Mouse (Mus musculus) heart, postnatal 0 days (tissue): ENCODE results near the gene Adam22. TPM values are rescaled to one million over a fixed set of nuclear protein-coding genes. Genes with fewer than 3 reads are reported as not detected.

Experiments
- ATAC-seq: fragments of 200-750 bp; cut with Nextera tagmentation; 2 replicates; pipeline ENCODE4 v1.8.0; 2017; ENCODE audit warnings: low read depth, moderate number of reproducible peaks, moderate library complexity; ENCODE audit not compliant: insufficient read depth
- DNase-seq: peaks from one replicate; pipeline ENCODE4 v3.0.0-alpha.2; 2016; ENCODE audit warnings: low spot score
- H3K27ac ChIP-seq: fragments of 300-500 bp; sonication (generic); 2 replicates; pipeline ENCODE4 v1.5.1; 2014; ENCODE audit warnings: low read depth, mild to moderate bottlenecking
- H3K27me3 ChIP-seq: fragments of 300-500 bp; sonication (generic); 2 replicates; pipeline ENCODE4 v1.6.1; 2014; ENCODE audit warnings: low read length, mixed read lengths; ENCODE audit not compliant: control insufficient read depth, insufficient read depth
- H3K36me3 ChIP-seq: fragments of 300-500 bp; sonication (generic); replicated peaks from 2 replicates; pipeline ENCODE4 v1.6.1; 2014; ENCODE audit warnings: low read length, mixed read lengths; ENCODE audit not compliant: control insufficient read depth, insufficient read depth
- H3K4me1 ChIP-seq: fragments of 300-500 bp; sonication (generic); 2 replicates; pipeline ENCODE4 v1.6.1; 2014; ENCODE audit warnings: antibody characterized with exemption; ENCODE audit not compliant: control insufficient read depth, insufficient read depth
- H3K4me2 ChIP-seq: fragments of 300-500 bp; sonication (generic); 2 replicates; pipeline ENCODE4 v1.6.1; 2014; ENCODE audit warnings: low read depth, mild to moderate bottlenecking, low read length, moderate library complexity
- H3K4me3 ChIP-seq: fragments of 300-500 bp; sonication (generic); 2 replicates; pipeline ENCODE4 v1.5.1; 2014; ENCODE audit warnings: low read depth, low read length
- H3K9ac ChIP-seq: fragments of 300-500 bp; sonication (generic); replicated peaks from 2 replicates; pipeline ENCODE4 v1.6.1; 2014; ENCODE audit warnings: low read depth, low read length, mixed read lengths
- H3K9me3 ChIP-seq: fragments of 300-500 bp; sonication (generic); replicated peaks from 2 replicates; pipeline ENCODE4 v1.6.1; 2016; ENCODE audit warnings: low read length; ENCODE audit not compliant: control insufficient read depth
- CTCF ChIP-seq: IDR thresholded peaks from 2 replicates; pipeline ENCODE4 v1.5.1; 2016; ENCODE audit warnings: antibody characterized with exemption, control low read depth, low read depth
- EP300 ChIP-seq: IDR thresholded peaks from 2 replicates; pipeline ENCODE4 v1.6.1; 2016; ENCODE audit warnings: antibody characterized with exemption, low read depth
- WGBS: fragments of 180-500 bp; shearing (Covaris S2); extraction: QIAGEN DNeasy Blood & Tissue Kit; methylation state at CpG from one replicate; pipeline ENCODE4 v1.1.7; 2014; 5-methylcytosine and 5-hydroxymethylcytosine counted together
- polyA plus RNA-seq: library from polyadenylated mRNA; unstranded; fragments of >200 nt; fragmentation: Nextera tagmentation; extraction: Ambion mirVana; gene quantifications from 2 replicates; pipeline ENCODE4 v1.2.1, GENCODE M21; 2015
- total RNA-seq: library from RNA; depleted of rRNA; stranded (reverse); fragments of >200 nt; gene quantifications from 2 replicates; pipeline ENCODE4 v1.2.3, GENCODE M21; 2014; ENCODE audit warnings: low replicate concordance; rRNA removed

The Adam22 gene
- total RNA-seq, result 8.5 and 13.8 TPM in 2 replicates
- 8.0 and 8.6 TPM in 2 replicates for polyA plus RNA-seq

GRCm38 (mm10) chr5:8367614-8368327, at the start of gene Adam22:
Gene Adam22 (minus strand): TSS chr5:8368160.
- peak; percentile 85 for DNase-seq
- H3K4me1 ChIP-seq, result peaks cover 5% of the 10 kb centered on the region; the same call in 1 of the 2 replicates
- no peaks in the 10 kb centered on the region for H3K9me3 ChIP-seq
- no peaks in the 10 kb centered on the region for H3K36me3 ChIP-seq
- H3K4me3 ChIP-seq, result peak within 1 kb of the TSS; percentile 66
- TF ChIP-seq CTCF (peak; percentile 11; the same call in 1 of the 2 replicates), EP300 (no peak)
- peak within 1 kb of the TSS; percentile 93 for H3K4me2 ChIP-seq
- under 1% methylated on average over 54 of the region's 55 CpGs for WGBS
- H3K27ac ChIP-seq, result peak within 1 kb of the TSS; percentile 33; the same call in 1 of the 2 replicates
- H3K27me3 ChIP-seq, result 0 out of 2 replicates have a peak, but pooled peaks cover 2% of the 10 kb centered on the region
- peak within 1 kb of the TSS; percentile 65 for H3K9ac ChIP-seq
- ATAC-seq, result peak; percentile 99

GRCm38 (mm10) chr5:8417443-8417842, 49.5 kb upstream of the Adam22 start:
- Histone ChIP-seq H3K27me3 (no peaks in the 10 kb centered on the region), H3K27ac (no peak overlapping the region), H3K9ac (no peak overlapping the region), H3K36me3 (peaks cover 26% of the 10 kb centered on the region), H3K4me1 (no peaks in the 10 kb centered on the region), H3K4me2 (no peak overlapping the region), H3K4me3 (no peak overlapping the region), H3K9me3 (no peaks in the 10 kb centered on the region)
- no peak for ATAC-seq
- no peak for DNase-seq
- WGBS, result 24% methylated on average over 1 of the region's 1 CpGs
- TF ChIP-seq EP300 (no peak), CTCF (no peak)

GRCm38 (mm10) chr5:8416683-8417413, 48.9 kb upstream of the Adam22 start:
- H3K4me3 ChIP-seq, result no peak overlapping the region
- H3K9me3 ChIP-seq, result no peaks in the 10 kb centered on the region
- TF ChIP-seq CTCF, result no peak
- no peak for TF ChIP-seq EP300
- H3K27me3 ChIP-seq, result no peaks in the 10 kb centered on the region
- no peak overlapping the region for H3K9ac ChIP-seq
- H3K36me3 ChIP-seq, result peaks cover 27% of the 10 kb centered on the region
- H3K27ac ChIP-seq, result no peak overlapping the region
- ATAC-seq, result no peak
- no peaks in the 10 kb centered on the region for H3K4me1 ChIP-seq
- no peak for DNase-seq
- H3K4me2 ChIP-seq, result no peak overlapping the region
- WGBS, result 88% methylated on average over 3 of the region's 3 CpGs

GRCm38 (mm10) chr5:8408746-8409145, 40.8 kb upstream of the Adam22 start:
- H3K4me2 ChIP-seq, result no peak overlapping the region
- 89% methylated on average over 4 of the region's 4 CpGs for WGBS
- no peak for TF ChIP-seq EP300
- TF ChIP-seq CTCF, result no peak
- DNase-seq (no peak), ATAC-seq (no peak)
- peaks cover 54% of the 10 kb centered on the region for H3K36me3 ChIP-seq
- no peaks in the 10 kb centered on the region for H3K4me1 ChIP-seq
- no peak overlapping the region for H3K4me3 ChIP-seq
- no peak overlapping the region for H3K27ac ChIP-seq
- H3K9ac ChIP-seq, result no peak overlapping the region
- no peaks in the 10 kb centered on the region for H3K27me3 ChIP-seq
- no peaks in the 10 kb centered on the region for H3K9me3 ChIP-seq

- no peak for TF ChIP-seq CTCF
- no peak for TF ChIP-seq EP300
- no peak for DNase-seq
- H3K4me2 ChIP-seq, result no peak overlapping the region
- no peaks in the 10 kb centered on the region for H3K4me1 ChIP-seq
- no peaks in the 10 kb centered on the region for H3K9me3 ChIP-seq
- H3K27ac ChIP-seq, result no peak overlapping the region
- H3K36me3 ChIP-seq, result peaks cover 28% of the 10 kb centered on the region
- no peak for ATAC-seq
- 94% methylated on average over 13 of the region's 13 CpGs for whole genome bisulfite sequencing
- no peak overlapping the region for H3K9ac ChIP-seq
- H3K4me3 ChIP-seq, result no peak overlapping the region
- H3K27me3 ChIP-seq, result no peaks in the 10 kb centered on the region
Measured at GRCm38 (mm10) chr5:8397587-8398249, 29.8 kb upstream of the Adam22 start.
